Mouse (Mus musculus) CH12.LX (cell line): ENCODE measurements around the gene Ddb2. TPM values are rescaled to one million over a fixed set of nuclear protein-coding genes. Genes with fewer than 3 reads are reported as not detected.

Experiments
- DNase-seq: peaks from one replicate; pipeline ENCODE4 v3.0.0-alpha.2; 2013; ENCODE audit errors: extremely low read depth
- H3K27ac ChIP-seq: 2 replicates; pipeline ENCODE4 v1.5.1; 2012; ENCODE audit warnings: low read depth, mild to moderate bottlenecking, control low read depth, moderate library complexity; ENCODE audit not compliant: insufficient read depth
- H3K27me3 ChIP-seq: replicated peaks from 2 replicates; pipeline ENCODE3; 2012; ENCODE audit warnings: inconsistent platforms
- H3K36me3 ChIP-seq, 2 experiments: replicated peaks in 1 of 2; 2 replicates each; pipeline versions ENCODE3 to v1.6.1; 2012; ENCODE audit warnings: inconsistent platforms in 1 of 2, low read length in 1 of 2, mild to moderate bottlenecking in 1 of 2, mixed read lengths in 1 of 2, moderate library complexity in 1 of 2; ENCODE audit not compliant: control insufficient read depth in 1 of 2, insufficient read depth in 1 of 2
- H3K4me1 ChIP-seq, 2 experiments: 2 replicates each; pipeline ENCODE4 v1.6.1; 2012; ENCODE audit warnings: inconsistent platforms in 1 of 2, moderate library complexity in 1 of 2; ENCODE audit not compliant: insufficient read depth in 2 of 2, control insufficient read depth in 1 of 2
- H3K4me2 ChIP-seq: 2 replicates; pipeline ENCODE4 v1.6.1; 2012; ENCODE audit warnings: low read depth, mild to moderate bottlenecking, control low read depth; ENCODE audit not compliant: poor library complexity, insufficient read depth, severe bottlenecking
- H3K4me3 ChIP-seq, 3 experiments: fragments of 150-350 bp in 1 of 3; sonication (generic) in 1 of 3; replicated peaks in 1 of 3; 2 replicates each; pipeline versions ENCODE3 to v1.5.1; 2011 to 2012; ENCODE audit warnings: low read depth in 2 of 3, low read length in 2 of 3, mild to moderate bottlenecking in 2 of 3, moderate library complexity in 2 of 3, control low read depth in 1 of 3, improper control_type of control experiment in 1 of 3, inconsistent platforms in 1 of 3, mixed read lengths in 1 of 3; ENCODE audit not compliant: poor library complexity in 1 of 3
- H3K79me2 ChIP-seq: replicated peaks from 2 replicates; pipeline ENCODE4 v1.6.1; 2012; ENCODE audit warnings: mild to moderate bottlenecking, moderate library complexity; ENCODE audit not compliant: control insufficient read depth, poor library complexity, insufficient read depth, severe bottlenecking; ENCODE audit errors: extremely low read depth
- H3K9ac ChIP-seq: 2 replicates; pipeline ENCODE4 v1.6.1; 2012; ENCODE audit warnings: low read depth, mild to moderate bottlenecking, control low read depth, moderate library complexity; ENCODE audit not compliant: insufficient read depth
- H3K9me3 ChIP-seq: replicated peaks from 2 replicates; pipeline ENCODE3; 2012; ENCODE audit warnings: low read length, inconsistent platforms, mixed read lengths
- CHD1 ChIP-seq: IDR thresholded peaks from 2 replicates; pipeline ENCODE4 v1.6.1; 2012; ENCODE audit warnings: low read depth, low read length, improper control_type of control experiment, inconsistent platforms
- CTCF ChIP-seq, 2 experiments: IDR thresholded peaks in 1 of 2; conservative IDR thresholded peaks in 1 of 2; 2 replicates each; pipeline ENCODE4 v1.5.1; 2011 to 2012; ENCODE audit warnings: low read depth in 2 of 2, low read length in 2 of 2, improper control_type of control experiment in 1 of 2, inconsistent platforms in 1 of 2, mild to moderate bottlenecking in 1 of 2, moderate library complexity in 1 of 2
- EP300 ChIP-seq: IDR thresholded peaks from 2 replicates; pipeline ENCODE4 v1.6.1; 2011; ENCODE audit warnings: low read length, improper control_type of control experiment
- ETS1 ChIP-seq: conservative IDR thresholded peaks from 2 replicates; pipeline ENCODE4 v1.6.1; 2012; ENCODE audit warnings: low read depth, mild to moderate bottlenecking, inconsistent platforms, low read length, improper control_type of control experiment, moderate library complexity
- IRF4 ChIP-seq: IDR thresholded peaks from 2 replicates; pipeline ENCODE4 v1.6.1; 2014; ENCODE audit warnings: low read depth, mild to moderate bottlenecking, inconsistent platforms, low read length, improper control_type of control experiment
- JUN ChIP-seq: IDR thresholded peaks from 2 replicates; pipeline ENCODE4 v1.6.1; 2011; ENCODE audit warnings: low read depth, mild to moderate bottlenecking, low read length, improper control_type of control experiment, moderate library complexity; ENCODE audit not compliant: insufficient read depth
- KAT2A ChIP-seq: IDR thresholded peaks from 2 replicates; pipeline ENCODE4 v1.6.1; 2012; ENCODE audit warnings: low read length, improper control_type of control experiment, inconsistent platforms; ENCODE audit not compliant: insufficient replicate concordance
- MAFK ChIP-seq: IDR thresholded peaks from 2 replicates; pipeline ENCODE4 v1.6.1; 2011; ENCODE audit warnings: low read length, improper control_type of control experiment; ENCODE audit not compliant: insufficient replicate concordance
- MAX ChIP-seq: IDR thresholded peaks from 2 replicates; pipeline ENCODE4 v1.6.1; 2011; ENCODE audit warnings: low read length, improper control_type of control experiment
- MYC ChIP-seq: IDR thresholded peaks from 2 replicates; pipeline ENCODE4 v1.6.1; 2011; ENCODE audit warnings: low read depth, mild to moderate bottlenecking, improper control_type of control experiment, low read length
- NELFE ChIP-seq: IDR thresholded peaks from 2 replicates; pipeline ENCODE4 v1.6.1; 2011; ENCODE audit warnings: low read depth, low read length, improper control_type of control experiment
- NRF1 ChIP-seq: IDR thresholded peaks from 2 replicates; pipeline ENCODE4 v1.6.1; 2014; ENCODE audit warnings: low read depth, mild to moderate bottlenecking, inconsistent platforms, low read length, improper control_type of control experiment, moderate library complexity
- PAX5 ChIP-seq: IDR thresholded peaks from 2 replicates; pipeline ENCODE4 v1.6.1; 2012; ENCODE audit warnings: low read length, inconsistent platforms, mixed read lengths
- POLR2A ChIP-seq: IDR thresholded peaks from 2 replicates; pipeline ENCODE4 v1.6.1; 2011; ENCODE audit warnings: low read depth, mild to moderate bottlenecking, improper control_type of control experiment, low read length
- RAD21 ChIP-seq: IDR thresholded peaks from 2 replicates; pipeline ENCODE4 v1.6.1; 2011; ENCODE audit warnings: low read depth, mild to moderate bottlenecking, low read length, improper control_type of control experiment, moderate library complexity
- RCOR1 ChIP-seq: conservative IDR thresholded peaks from 2 replicates; pipeline ENCODE4 v1.6.1; 2012; ENCODE audit warnings: low read depth, mild to moderate bottlenecking, inconsistent platforms, low read length, improper control_type of control experiment
- SMC3 ChIP-seq: IDR thresholded peaks from 2 replicates; pipeline ENCODE4 v1.6.1; 2011; ENCODE audit warnings: low read depth, low read length, improper control_type of control experiment
- TBP ChIP-seq: conservative IDR thresholded peaks from 2 replicates; pipeline ENCODE4 v1.6.1; 2011; ENCODE audit warnings: low read depth, low read length, improper control_type of control experiment
- UBTF ChIP-seq: IDR thresholded peaks from 2 replicates; pipeline ENCODE4 v1.6.1; 2012; ENCODE audit warnings: low read depth, mild to moderate bottlenecking, inconsistent platforms, low read length, improper control_type of control experiment, moderate library complexity
- USF2 ChIP-seq: conservative IDR thresholded peaks from 2 replicates; pipeline ENCODE4 v1.6.1; 2011; ENCODE audit warnings: low read depth, low read length, improper control_type of control experiment
- ZKSCAN1 ChIP-seq: IDR thresholded peaks from 2 replicates; pipeline ENCODE4 v1.6.1; 2012; ENCODE audit warnings: low read depth, inconsistent platforms, low read length, improper control_type of control experiment, borderline replicate concordance
- ZNF384 ChIP-seq: IDR thresholded peaks from 2 replicates; pipeline ENCODE4 v1.6.1; 2012; ENCODE audit warnings: low read depth, low read length, improper control_type of control experiment, inconsistent platforms
- dilution Hi-C: fragments of 300-500 bp; cut with MboI; formaldehyde crosslinking; loops from 2 replicates; pipeline ENCODE4 v1.14.3; 2020; ENCODE audit warnings: low sequenced_read_pairs; ENCODE audit not compliant: extremely low pct_unique_long_range_greater_than_20kb, extremely low pct_ligation_motif_present
- in situ Hi-C: fragments of 300-500 bp; cut with MboI; formaldehyde crosslinking; loops from 3 replicates; pipeline ENCODE4 v1.14.3; 2019; ENCODE audit warnings: low sequenced_read_pairs, low pct_ligation_motif_present, low pct_unique_long_range_greater_than_20kb, mixed read lengths
- polyA plus RNA-seq: library from polyadenylated mRNA; unstranded; fragments of >175 nt; gene quantifications from 2 replicates; pipeline ENCODE4 v1.2.1, GENCODE M21; 2012; ENCODE audit warnings: low read depth; ENCODE audit not compliant: insufficient read length
- total RNA-seq, 2 experiments: library from RNA; depleted of rRNA; stranded (reverse); fragments of 300-350 nt in 1 of 2; fragments of >200 nt in 1 of 2; gene quantifications; 2 replicates each; pipeline ENCODE4 v1.2.3; 2012 to 2014

Gene Ddb2
- total and polyA plus RNA-seq, 3 experiments = 13.9 to 20.2 (median 14.1) TPM

GRCm38 (mm10) chr2:91198888-91199287 is 37.9 kb downstream of the Ddb2 start:
- Histone ChIP-seq H3K4me1 (peaks cover 0 to 13% of the 10 kb centered on the region in 2 experiments; a peak in 2 of 4 replicates), H3K4me3 (no peak overlapping the region), H3K9me3 (peaks cover 4% of the 10 kb centered on the region), H3K4me2 (no peak overlapping the region), H3K27ac (no peak overlapping the region), H3K79me2 (peaks cover 2% of the 10 kb centered on the region), H3K9ac (no peak overlapping the region), H3K27me3 (no peaks in the 10 kb centered on the region), H3K36me3 (no peaks in the 10 kb centered on the region)
- in situ Hi-C loops (no loop called here), dilution Hi-C loops (no loop called here)
- DNase-seq = no peak
- TF ChIP-seq MYC (no peak), POLR2A (no peak), ZNF384 (no peak), RCOR1 (no peak)

- DNase-seq = no peak
- dilution Hi-C loops (no loop called here), in situ Hi-C loops (no loop called here)
- peaks cover 1% of the 10 kb centered on the region for H3K79me2 ChIP-seq
- H3K36me3 ChIP-seq = no peaks in the 10 kb centered on the region
- H3K4me2 ChIP-seq = no peak overlapping the region
- H3K4me3 ChIP-seq = no peak overlapping the region
- no peak overlapping the region for H3K27ac ChIP-seq
- H3K4me1 ChIP-seq = peaks cover 0 to 3% of the 10 kb centered on the region in 2 experiments; a peak in 3 of 4 replicates
- peaks cover 4% of the 10 kb centered on the region for H3K9me3 ChIP-seq
- no peak overlapping the region for H3K9ac ChIP-seq
- H3K27me3 ChIP-seq = no peaks in the 10 kb centered on the region
- TF ChIP-seq NRF1 = no peak
- no peak for TF ChIP-seq KAT2A
- TF ChIP-seq EP300 = no peak
- TF ChIP-seq MAFK = no peak
- TF ChIP-seq CHD1 = no peak
Measured at GRCm38 (mm10) chr2:91196577-91197001, 40.2 kb downstream of the Ddb2 start.

- H3K36me3 ChIP-seq = no peaks in the 10 kb centered on the region
- TF ChIP-seq TBP = no peak
- no peak for TF ChIP-seq KAT2A
- no peak for TF ChIP-seq JUN
- TF ChIP-seq CTCF (conservative IDR thresholded peaks at IDR 0.05 in 1 of 2, IDR thresholded peaks at IDR 0.05 in 1 of 2; ENCODE audit: low read depth in 2 of 2, low read length in 2 of 2) = peak in 1 of 2 experiments; percentile 53; a peak in 2 of 4 replicates
- TF ChIP-seq USF2 = no peak
- TF ChIP-seq NRF1 = no peak
- TF ChIP-seq NELFE = no peak
- TF ChIP-seq ZKSCAN1 = no peak
- TF ChIP-seq MAX = no peak
- no peak for TF ChIP-seq PAX5
- peak; percentile 46 for TF ChIP-seq RAD21
- no peak for TF ChIP-seq ZNF384
- peak; percentile 42 for TF ChIP-seq SMC3
- no peak for TF ChIP-seq MYC
- TF ChIP-seq UBTF = no peak
- no peak for TF ChIP-seq IRF4
- no peak for TF ChIP-seq ETS1
- no peak overlapping the region for H3K27ac ChIP-seq
- H3K27me3 ChIP-seq = no peaks in the 10 kb centered on the region
- DNase-seq = no peak
- H3K9me3 ChIP-seq = peaks cover 4% of the 10 kb centered on the region
- H3K79me2 ChIP-seq = no peaks in the 10 kb centered on the region
- no peaks in the 10 kb centered on the region; a peak in 1 of 4 replicates for H3K4me1 ChIP-seq
- no peak overlapping the region for H3K4me3 ChIP-seq
- no peak overlapping the region for H3K4me2 ChIP-seq
- dilution Hi-C loops = no loop called here
- in situ Hi-C loops = no loop called here
- H3K9ac ChIP-seq = no peak overlapping the region
Measured at GRCm38 (mm10) chr2:91194624-91195332, 42.0 kb downstream of the Ddb2 start.
